Mouse (Mus musculus) heart, postnatal 0 days (tissue): ENCODE measurements around the gene Rbm47. TPM values are rescaled to one million over a fixed set of nuclear protein-coding genes. Genes with fewer than 3 reads are reported as not detected.
A peak's percentile ranks its signal among the peaks of the same experiment; 100 is the strongest.

Experiments used
- ATAC-seq: fragments of 200-750 bp; cut with Nextera tagmentation; 2 replicates; pipeline ENCODE4 v1.8.0; 2017; ENCODE audit warnings: low read depth, moderate number of reproducible peaks, moderate library complexity; ENCODE audit not compliant: insufficient read depth
- DNase-seq: peaks from one replicate; pipeline ENCODE4 v3.0.0-alpha.2; 2016; ENCODE audit warnings: low spot score
- H3K27ac ChIP-seq: fragments of 300-500 bp; sonication (generic); 2 replicates; pipeline ENCODE4 v1.5.1; 2014; ENCODE audit warnings: low read depth, mild to moderate bottlenecking
- H3K27me3 ChIP-seq: fragments of 300-500 bp; sonication (generic); 2 replicates; pipeline ENCODE4 v1.6.1; 2014; ENCODE audit warnings: low read length, mixed read lengths; ENCODE audit not compliant: control insufficient read depth, insufficient read depth
- H3K36me3 ChIP-seq: fragments of 300-500 bp; sonication (generic); replicated peaks from 2 replicates; pipeline ENCODE4 v1.6.1; 2014; ENCODE audit warnings: low read length, mixed read lengths; ENCODE audit not compliant: control insufficient read depth, insufficient read depth
- H3K4me1 ChIP-seq: fragments of 300-500 bp; sonication (generic); 2 replicates; pipeline ENCODE4 v1.6.1; 2014; ENCODE audit warnings: antibody characterized with exemption; ENCODE audit not compliant: control insufficient read depth, insufficient read depth
- H3K4me2 ChIP-seq: fragments of 300-500 bp; sonication (generic); 2 replicates; pipeline ENCODE4 v1.6.1; 2014; ENCODE audit warnings: low read depth, mild to moderate bottlenecking, low read length, moderate library complexity
- H3K4me3 ChIP-seq: fragments of 300-500 bp; sonication (generic); 2 replicates; pipeline ENCODE4 v1.5.1; 2014; ENCODE audit warnings: low read depth, low read length
- H3K9ac ChIP-seq: fragments of 300-500 bp; sonication (generic); replicated peaks from 2 replicates; pipeline ENCODE4 v1.6.1; 2014; ENCODE audit warnings: low read depth, low read length, mixed read lengths
- H3K9me3 ChIP-seq: fragments of 300-500 bp; sonication (generic); replicated peaks from 2 replicates; pipeline ENCODE4 v1.6.1; 2016; ENCODE audit warnings: low read length; ENCODE audit not compliant: control insufficient read depth
- CTCF ChIP-seq: IDR thresholded peaks from 2 replicates; pipeline ENCODE4 v1.5.1; 2016; ENCODE audit warnings: antibody characterized with exemption, control low read depth, low read depth
- EP300 ChIP-seq: IDR thresholded peaks from 2 replicates; pipeline ENCODE4 v1.6.1; 2016; ENCODE audit warnings: antibody characterized with exemption, low read depth
- WGBS: fragments of 180-500 bp; shearing (Covaris S2); extraction: QIAGEN DNeasy Blood & Tissue Kit; methylation state at CpG from one replicate; pipeline ENCODE4 v1.1.7; 2014; 5-methylcytosine and 5-hydroxymethylcytosine counted together
- polyA plus RNA-seq: library from polyadenylated mRNA; unstranded; fragments of >200 nt; fragmentation: Nextera tagmentation; extraction: Ambion mirVana; gene quantifications from 2 replicates; pipeline ENCODE4 v1.2.1, GENCODE M21; 2015
- total RNA-seq: library from RNA; depleted of rRNA; stranded (reverse); fragments of >200 nt; gene quantifications from 2 replicates; pipeline ENCODE4 v1.2.3, GENCODE M21; 2014; ENCODE audit warnings: low replicate concordance

The Rbm47 gene
- total and polyA plus RNA-seq, 2 experiments from 2014 or later: 1.1 to 11.2 TPM

DNA sequence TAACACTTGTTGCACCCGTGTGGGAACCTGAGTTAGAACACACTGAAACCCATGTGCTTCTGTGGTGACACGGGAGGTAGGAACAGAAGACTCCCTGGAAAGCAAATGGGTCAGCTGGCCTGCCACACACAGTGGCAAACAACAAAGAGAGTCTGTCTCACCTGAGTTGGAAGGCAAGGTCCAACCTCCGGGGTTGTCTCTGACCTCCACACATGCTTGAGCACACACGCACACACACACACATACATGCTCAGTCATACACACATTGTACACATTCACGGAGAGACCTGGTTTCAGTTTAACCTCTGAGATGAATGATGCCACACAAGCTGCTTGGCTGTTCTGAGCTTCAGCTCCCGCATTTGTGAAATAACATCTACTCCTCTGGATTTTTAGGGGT lies 18.3 kb downstream of the Rbm47 start:
- Histone ChIP-seq H3K27me3 (0 out of 2 replicates have a peak, but pooled peaks cover 12% of the 10 kb centered on the region), H3K4me1 (no peaks in the 10 kb centered on the region), H3K9me3 (no peaks in the 10 kb centered on the region), H3K4me2 (no peak overlapping the region), H3K4me3 (no peak overlapping the region), H3K9ac (no peak overlapping the region), H3K27ac (no peak overlapping the region), H3K36me3 (no peaks in the 10 kb centered on the region)
- WGBS: 80% methylated on average over 6 of the region's 6 CpGs
- DNase-seq (no peak), ATAC-seq (no peak)
- no peak for TF ChIP-seq CTCF
- TF ChIP-seq EP300: no peak

- Histone ChIP-seq H3K27me3 (0 out of 2 replicates have a peak, but pooled peaks cover 17% of the 10 kb centered on the region), H3K4me1 (no peaks in the 10 kb centered on the region), H3K27ac (no peak overlapping the region), H3K4me2 (no peak overlapping the region), H3K9ac (no peak overlapping the region), H3K36me3 (no peaks in the 10 kb centered on the region), H3K4me3 (no peak overlapping the region), H3K9me3 (no peaks in the 10 kb centered on the region)
- ATAC-seq (no peak), DNase-seq (no peak)
- 42% methylated on average over 5 of the region's 5 CpGs for WGBS
- no peak for TF ChIP-seq CTCF
- no peak for TF ChIP-seq EP300
These were observed 19.4 kb downstream of the Rbm47 start for GRCm38 (mm10) chr5:66153486-66153885.

GRCm38 (mm10) chr5:66151301-66152188 lies 21.4 kb downstream of the Rbm47 start:
- Histone ChIP-seq H3K4me2 (peak overlapping the region; percentile 75), H3K9ac (peak overlapping the region; percentile 38; the same call in 1 of the 2 replicates), H3K4me1 (no peaks in the 10 kb centered on the region), H3K9me3 (no peaks in the 10 kb centered on the region), H3K27ac (no peak overlapping the region; the same call in 1 of the 2 replicates), H3K4me3 (peak overlapping the region; percentile 50), H3K36me3 (no peaks in the 10 kb centered on the region), H3K27me3 (0 out of 2 replicates have a peak, but pooled peaks cover 17% of the 10 kb centered on the region)
- peak; percentile 30; the same call in 1 of the 2 replicates for ATAC-seq
- no peak for TF ChIP-seq CTCF
- no peak for TF ChIP-seq EP300
- WGBS: 27% methylated on average over 37 of the region's 37 CpGs
- DNase-seq: no peak

- no peak overlapping the region; the same call in 1 of the 2 replicates for H3K27ac ChIP-seq
- H3K9me3 ChIP-seq: no peaks in the 10 kb centered on the region
- H3K4me2 ChIP-seq: peak overlapping the region; percentile 75
- under 1% methylated on average over 43 of the region's 43 CpGs for WGBS
- peak; percentile 79 for ATAC-seq
- H3K36me3 ChIP-seq: no peaks in the 10 kb centered on the region
- TF ChIP-seq EP300 (no peak), CTCF (no peak)
- H3K4me3 ChIP-seq: peak overlapping the region; percentile 50
- 0 out of 2 replicates have a peak, but pooled peaks cover 17% of the 10 kb centered on the region for H3K27me3 ChIP-seq
- no peaks in the 10 kb centered on the region for H3K4me1 ChIP-seq
- H3K9ac ChIP-seq: peak overlapping the region; percentile 38
- peak; percentile 36 for DNase-seq
These were observed 22.1 kb downstream of the Rbm47 start for GRCm38 (mm10) chr5:66150706-66151300.

- Histone ChIP-seq H3K27ac (no peak overlapping the region), H3K4me1 (no peaks in the 10 kb centered on the region), H3K4me3 (peak overlapping the region; percentile 50), H3K9me3 (no peaks in the 10 kb centered on the region), H3K27me3 (0 out of 2 replicates have a peak, but pooled peaks cover 17% of the 10 kb centered on the region), H3K4me2 (peak overlapping the region; percentile 75), H3K36me3 (no peaks in the 10 kb centered on the region), H3K9ac (peak overlapping the region; percentile 38)
- ATAC-seq (no peak), DNase-seq (no peak)
- 9% methylated on average over 18 of the region's 18 CpGs for WGBS
- TF ChIP-seq CTCF (no peak), EP300 (no peak)
These were observed 22.7 kb downstream of the Rbm47 start for GRCm38 (mm10) chr5:66150106-66150705.
